Mouse (Mus musculus) A20 (cell line): ENCODE measurements around the gene Gm49352.
"Not testable (repeated sequence)": the region's sequence is repeated elsewhere in the genome, so short reads cannot be mapped to it uniquely, and the experiment has no call there.

ENCODE experiments used
- DNase-seq: peaks from one replicate; pipeline ENCODE4 v3.0.0-alpha.2; 2011; ENCODE audit warnings: low read depth, low spot score

The Gm49352 gene

GRCm38 (mm10) chr13:61568074-61568473 is at the start of gene Gm49352:
Gene Gm49352 (minus strand): TSS chr13:61568174.
- DNase-seq = not testable (repeated sequence)

- no peak for DNase-seq
Measured at GRCm38 (mm10) chr13:61570027-61570426, 2.1 kb upstream of the Gm49352 start, which contains the start of gene Cts3. Gene Cts3 (minus strand): TSS chr13:61570127.

GRCm38 (mm10) chr13:61541631-61542030 is 26.3 kb downstream of the Gm49352 start, which contains the start of gene Ctsm:
Gene Ctsm (minus strand): TSS chr13:61541839.
- no peak for DNase-seq
